Mouse (Mus musculus) testis, postnatal 10 days (tissue): ENCODE data around the gene Gm3043.
"Not testable (repeated sequence)": the region's sequence is repeated elsewhere in the genome, so short reads cannot be mapped to it uniquely, and the experiment has no call there.

Experiments used
- DNase-seq: peaks from one replicate; pipeline ENCODE4 v3.0.0; 2021; ENCODE audit warnings: low spot score

The Gm3043 gene

GRCm38 (mm10) chr14:3688483-3688882 is at the start of gene Gm3043:
Gm3043 (plus strand) TSS chr14:3688783.
- not testable (repeated sequence) for DNase-seq

GRCm38 (mm10) chr14:3651730-3652129 is 36.9 kb upstream of the Gm3043 start, which contains the start of gene Gm3020:
Gm3020 (plus strand) TSS chr14:3652030.
- DNase-seq, result not testable (repeated sequence)
